Mouse (Mus musculus) kidney, postnatal 4 days (tissue): Measurements from ENCODE around the gene Gcnt1.

ENCODE experiments used
- DNase-seq, 2 experiments: peaks; one replicate each; pipeline ENCODE4 v3.0.0; 2021; ENCODE audit warnings: mixed read lengths in 2 of 2

Gene Gcnt1

GRCm38 (mm10) chr19:17372701-17373100 is at the start of gene Gcnt1:
Gcnt1 (minus strand) TSS chr19:17372844.
- DNase-seq: no peak

- DNase-seq: no peak
These were observed 45.2 kb upstream of the Gcnt1 start for GRCm38 (mm10) chr19:17417855-17418254.

- DNase-seq: no peak
These were observed 40.3 kb upstream of the Gcnt1 start for GRCm38 (mm10) chr19:17412915-17413459.

GRCm38 (mm10) chr19:17410465-17411065 is 37.9 kb upstream of the Gcnt1 start:
- no peak for DNase-seq

- DNase-seq: no peak
These were observed 36.7 kb upstream of the Gcnt1 start for GRCm38 (mm10) chr19:17409351-17409750.

GRCm38 (mm10) chr19:17408591-17408990 is 35.9 kb upstream of the Gcnt1 start:
- no peak for DNase-seq

GRCm38 (mm10) chr19:17406823-17407222 is 34.2 kb upstream of the Gcnt1 start:
- no peak for DNase-seq

- DNase-seq: no peak
These were observed 30.5 kb upstream of the Gcnt1 start for GRCm38 (mm10) chr19:17403175-17403574.

GRCm38 (mm10) chr19:17400571-17400970 is 27.9 kb upstream of the Gcnt1 start:
- DNase-seq: no peak

- no peak for DNase-seq
These were observed 27.3 kb upstream of the Gcnt1 start for GRCm38 (mm10) chr19:17399965-17400364.

- no peak for DNase-seq
These were observed 25.3 kb upstream of the Gcnt1 start for GRCm38 (mm10) chr19:17397922-17398321.

- no peak for DNase-seq
These were observed 24.2 kb upstream of the Gcnt1 start for GRCm38 (mm10) chr19:17396802-17397201.

GRCm38 (mm10) chr19:17393841-17394591 is 21.4 kb upstream of the Gcnt1 start, which contains the start of gene Rfk:
Rfk (plus strand) TSS chr19:17394043.
- DNase-seq: peak; percentile 98

GRCm38 (mm10) chr19:17392866-17393265 is 20.2 kb upstream of the Gcnt1 start:
- no peak for DNase-seq

GRCm38 (mm10) chr19:17388404-17388803 is 15.8 kb upstream of the Gcnt1 start:
- DNase-seq: peak; percentile 10 to 40

- peak in 1 of 2 experiments; percentile 7 for DNase-seq
These were observed 13.8 kb upstream of the Gcnt1 start for GRCm38 (mm10) chr19:17386424-17386823.

GRCm38 (mm10) chr19:17385426-17385825 is 12.8 kb upstream of the Gcnt1 start:
- DNase-seq: no peak

GRCm38 (mm10) chr19:17385022-17385421 is 12.4 kb upstream of the Gcnt1 start:
- no peak for DNase-seq

GRCm38 (mm10) chr19:17382807-17383397 is 10.3 kb upstream of the Gcnt1 start:
- no peak for DNase-seq

GRCm38 (mm10) chr19:17380549-17380948 is 7.9 kb upstream of the Gcnt1 start:
- no peak for DNase-seq

- DNase-seq: no peak
These were observed 6.2 kb upstream of the Gcnt1 start for GRCm38 (mm10) chr19:17378845-17379244.

- no peak for DNase-seq
These were observed 3.1 kb downstream of the Gcnt1 start for GRCm38 (mm10) chr19:17369581-17369980.

- DNase-seq: no peak
These were observed 4.1 kb downstream of the Gcnt1 start for GRCm38 (mm10) chr19:17368557-17368956.
